Mouse (Mus musculus): Measurements from ENCODE around the gene Romo1. TPM values are rescaled to one million over a fixed set of nuclear protein-coding genes. Genes with fewer than 3 reads are reported as not detected.

Gene Romo1
- polyA plus RNA-seq, 1 experiment = not detected

GRCm38 (mm10) chr2:156190004-156190896, 46.4 kb downstream of the Romo1 start:
- H3K27ac ChIP-seq (ENCODE audit: insufficient read depth, low read depth, low read length) = no peak overlapping the region; the same call in 1 of the 2 replicates
- TF ChIP-seq POLR2A (IDR thresholded peaks at IDR 0.05; ENCODE audit: insufficient read depth, low read depth, low read length) (no peak), CTCF (IDR thresholded peaks at IDR 0.05; ENCODE audit: insufficient read depth, low read depth, low read length) (no peak)
- H3K4me1 ChIP-seq (ENCODE audit: control insufficient read depth, insufficient read depth, low read length) = no peaks in the 10 kb centered on the region
- 83% methylated on average over 14 of the region's 14 CpGs for WGBS
- no peak overlapping the region for H3K4me3 ChIP-seq (ENCODE audit: insufficient read depth, low read depth, low read length)

GRCm38 (mm10) chr2:156191540-156191939, 47.7 kb downstream of the Romo1 start:
- WGBS = 91% methylated on average over 2 of the region's 2 CpGs
- H3K27ac ChIP-seq (ENCODE audit: insufficient read depth, low read depth, low read length) = no peak overlapping the region
- no peaks in the 10 kb centered on the region for H3K4me1 ChIP-seq (ENCODE audit: control insufficient read depth, insufficient read depth, low read length)
- TF ChIP-seq CTCF (IDR thresholded peaks at IDR 0.05; ENCODE audit: insufficient read depth, low read depth, low read length) = no peak
- TF ChIP-seq POLR2A (IDR thresholded peaks at IDR 0.05; ENCODE audit: insufficient read depth, low read depth, low read length) = no peak
- no peak overlapping the region for H3K4me3 ChIP-seq (ENCODE audit: insufficient read depth, low read depth, low read length)

GRCm38 (mm10) chr2:156192068-156192467, 48.2 kb downstream of the Romo1 start:
- WGBS = 72% methylated on average over 2 of the region's 2 CpGs
- TF ChIP-seq POLR2A (IDR thresholded peaks at IDR 0.05; ENCODE audit: insufficient read depth, low read depth, low read length) (no peak), CTCF (IDR thresholded peaks at IDR 0.05; ENCODE audit: insufficient read depth, low read depth, low read length) (no peak)
- Histone ChIP-seq H3K27ac (ENCODE audit: insufficient read depth, low read depth, low read length) (no peak overlapping the region), H3K4me3 (ENCODE audit: insufficient read depth, low read depth, low read length) (no peak overlapping the region), H3K4me1 (ENCODE audit: control insufficient read depth, insufficient read depth, low read length) (no peaks in the 10 kb centered on the region)

- 84% methylated on average over 3 of the region's 3 CpGs for WGBS
- no peak overlapping the region for H3K4me3 ChIP-seq (ENCODE audit: insufficient read depth, low read depth, low read length)
- H3K4me1 ChIP-seq (ENCODE audit: control insufficient read depth, insufficient read depth, low read length) = no peaks in the 10 kb centered on the region
- no peak overlapping the region for H3K27ac ChIP-seq (ENCODE audit: insufficient read depth, low read depth, low read length)
- no peak for TF ChIP-seq CTCF (IDR thresholded peaks at IDR 0.05; ENCODE audit: insufficient read depth, low read depth, low read length)
- TF ChIP-seq POLR2A (IDR thresholded peaks at IDR 0.05; ENCODE audit: insufficient read depth, low read depth, low read length) = no peak
Measured at GRCm38 (mm10) chr2:156193066-156193862, 49.4 kb downstream of the Romo1 start.

- no peak overlapping the region for H3K4me3 ChIP-seq (ENCODE audit: insufficient read depth, low read depth, low read length)
- no peak overlapping the region for H3K27ac ChIP-seq (ENCODE audit: insufficient read depth, low read depth, low read length)
- TF ChIP-seq POLR2A (IDR thresholded peaks at IDR 0.05; ENCODE audit: insufficient read depth, low read depth, low read length) (no peak), CTCF (IDR thresholded peaks at IDR 0.05; ENCODE audit: insufficient read depth, low read depth, low read length) (no peak)
- H3K4me1 ChIP-seq (ENCODE audit: control insufficient read depth, insufficient read depth, low read length) = no peaks in the 10 kb centered on the region; the same call in 1 of the 2 replicates
Measured at GRCm38 (mm10) chr2:156194571-156194970, 50.7 kb downstream of the Romo1 start.

Other genes starting within 250 kb of the Romo1 start
- 136 TPM in 1 of 2 replicates, not detected in the other for gene Uqcc1, start 213.7 kb upstream of the Romo1 start, polyA plus RNA-seq (2012; ENCODE audit: insufficient read depth, insufficient read length, low replicate concordance, missing spikeins)
- not detected in 2 replicates for gene Gm15557, start 203.3 kb upstream of the Romo1 start, polyA plus RNA-seq (2012; ENCODE audit: insufficient read depth, insufficient read length, low replicate concordance, missing spikeins)
- not detected in 2 replicates for gene Gdf5, start 198.7 kb upstream of the Romo1 start, polyA plus RNA-seq (2012; ENCODE audit: insufficient read depth, insufficient read length, low replicate concordance, missing spikeins)
- gene Cep250, start 187.6 kb upstream of the Romo1 start, polyA plus RNA-seq (2012; ENCODE audit: insufficient read depth, insufficient read length, low replicate concordance, missing spikeins) = not detected in 2 replicates
- not detected in 2 replicates for gene 6430550D23Rik, start 136.1 kb upstream of the Romo1 start, polyA plus RNA-seq (2012; ENCODE audit: insufficient read depth, insufficient read length, low replicate concordance, missing spikeins)
- gene Ergic3, start 136.0 kb upstream of the Romo1 start, polyA plus RNA-seq (2012; ENCODE audit: insufficient read depth, insufficient read length, low replicate concordance, missing spikeins) = not detected in 2 replicates
- not detected in 2 replicates for gene Fer1l4, start 91.1 kb upstream of the Romo1 start, polyA plus RNA-seq (2012; ENCODE audit: insufficient read depth, insufficient read length, low replicate concordance, missing spikeins)
- gene Spag4, start 78.9 kb upstream of the Romo1 start, polyA plus RNA-seq (2012; ENCODE audit: insufficient read depth, insufficient read length, low replicate concordance, missing spikeins) = not detected in 2 replicates
- not detected in 2 replicates for gene Cpne1, start 32.1 kb upstream of the Romo1 start, polyA plus RNA-seq (2012; ENCODE audit: insufficient read depth, insufficient read length, low replicate concordance, missing spikeins)
- 391 TPM in 1 of 2 replicates, not detected in the other for gene Rbm12, start 32.1 kb upstream of the Romo1 start, polyA plus RNA-seq (2012; ENCODE audit: insufficient read depth, insufficient read length, low replicate concordance, missing spikeins)
- not detected in 2 replicates for gene Gm28036, start 16.9 kb upstream of the Romo1 start, polyA plus RNA-seq (2012; ENCODE audit: insufficient read depth, insufficient read length, low replicate concordance, missing spikeins)
- gene Nfs1, start 147 bp downstream of the Romo1 start, polyA plus RNA-seq (2012; ENCODE audit: insufficient read depth, insufficient read length, low replicate concordance, missing spikeins) = not detected in 2 replicates
- 643 TPM in 1 of 2 replicates, not detected in the other for gene Rbm39, start 36.2 kb downstream of the Romo1 start, polyA plus RNA-seq (2012; ENCODE audit: insufficient read depth, insufficient read length, low replicate concordance, missing spikeins)
- gene Phf20, start 52.4 kb downstream of the Romo1 start, polyA plus RNA-seq (2012; ENCODE audit: insufficient read depth, insufficient read length, low replicate concordance, missing spikeins) = 586 TPM in 1 of 2 replicates, not detected in the other
- gene Cnbd2, start 168.3 kb downstream of the Romo1 start, polyA plus RNA-seq (2012; ENCODE audit: insufficient read depth, insufficient read length, low replicate concordance, missing spikeins) = not detected in 2 replicates
- gene Scand1, start 168.7 kb downstream of the Romo1 start, polyA plus RNA-seq (2012; ENCODE audit: insufficient read depth, insufficient read length, low replicate concordance, missing spikeins) = not detected in 2 replicates

Measured in olfactory bulb, adult 2 months (tissue).